Mouse (Mus musculus): ENCODE measurements around the gene Xrcc5.

Xrcc5 gene

GRCm38 (mm10) chr1:72316409-72316808, 9.2 kb downstream of the Xrcc5 start:
- DNase-seq: no peak

GRCm38 (mm10) chr1:72316901-72317300, 9.7 kb downstream of the Xrcc5 start:
- no peak for DNase-seq

- no peak for DNase-seq
Observed at GRCm38 (mm10) chr1:72320759-72321158, 13.5 kb downstream of the Xrcc5 start.

GRCm38 (mm10) chr1:72323248-72323647, 16.0 kb downstream of the Xrcc5 start:
- DNase-seq: no peak

- DNase-seq: no peak
Observed at GRCm38 (mm10) chr1:72326162-72326821, 19.1 kb downstream of the Xrcc5 start.

- no peak for DNase-seq
Observed at GRCm38 (mm10) chr1:72334807-72335206, 27.6 kb downstream of the Xrcc5 start.

GRCm38 (mm10) chr1:72336780-72337179, 29.6 kb downstream of the Xrcc5 start:
- DNase-seq: no peak

- no peak for DNase-seq
Observed at GRCm38 (mm10) chr1:72338341-72338740, 31.1 kb downstream of the Xrcc5 start.

GRCm38 (mm10) chr1:72347873-72348272, 40.7 kb downstream of the Xrcc5 start:
- DNase-seq: no peak

GRCm38 (mm10) chr1:72354856-72355255, 47.6 kb downstream of the Xrcc5 start:
- DNase-seq: peak; percentile 21

GRCm38 (mm10) chr1:72358216-72358615, 51.0 kb downstream of the Xrcc5 start:
- DNase-seq: no peak

- no peak for DNase-seq
Observed at GRCm38 (mm10) chr1:72359462-72359861, 52.2 kb downstream of the Xrcc5 start.

GRCm38 (mm10) chr1:72360809-72361208, 53.6 kb downstream of the Xrcc5 start:
- DNase-seq: no peak

GRCm38 (mm10) chr1:72364661-72365060, 57.4 kb downstream of the Xrcc5 start:
- DNase-seq: no peak

- no peak for DNase-seq
Observed at GRCm38 (mm10) chr1:72372512-72372911, 65.3 kb downstream of the Xrcc5 start.

- DNase-seq: no peak
Observed at GRCm38 (mm10) chr1:72372913-72373312, 65.7 kb downstream of the Xrcc5 start.

GRCm38 (mm10) chr1:72373648-72374047, 66.4 kb downstream of the Xrcc5 start:
- no peak for DNase-seq

GRCm38 (mm10) chr1:72374049-72374448, 66.8 kb downstream of the Xrcc5 start:
- no peak for DNase-seq

GRCm38 (mm10) chr1:72378151-72378550, 70.9 kb downstream of the Xrcc5 start:
- DNase-seq: no peak

- no peak for DNase-seq
Observed at GRCm38 (mm10) chr1:72379752-72380353, 72.6 kb downstream of the Xrcc5 start.

- DNase-seq: no peak
Observed at GRCm38 (mm10) chr1:72380544-72380943, 73.3 kb downstream of the Xrcc5 start.

GRCm38 (mm10) chr1:72383056-72383455, 75.8 kb downstream of the Xrcc5 start:
- no peak for DNase-seq

- DNase-seq: no peak
Observed at GRCm38 (mm10) chr1:72383651-72384050, 76.4 kb downstream of the Xrcc5 start.

GRCm38 (mm10) chr1:72390420-72390819, 83.2 kb downstream of the Xrcc5 start:
- no peak for DNase-seq
